Mouse (Mus musculus) c-Kit-positive CD71-positive TER-119-negative erythroid progenitor cells, embryonic 14.5 days (primary cell): ENCODE measurements at regions not wholly inside any gene's neighbourhood (a gene's known extent, or its start where the extent isn't known, plus 50 kb on each side); places are given as distances from the start of the nearest gene placed in this dataset.

ENCODE experiments used
- DNase-seq: peaks from one replicate; pipeline ENCODE4 v3.0.0-alpha.2; 2013; ENCODE audit warnings: low read depth

- DNase-seq: peak; percentile 98
These were observed 378.6 kb downstream of the Gm3376 start for GRCm38 (mm10) chrY:4150031-4150430.

GRCm38 (mm10) chrY:4150681-4151080, 379.2 kb downstream of the Gm3376 start:
- peak; percentile 48 for DNase-seq

GRCm38 (mm10) chrY:4152998-4153397, 381.5 kb downstream of the Gm3376 start:
- DNase-seq: peak; percentile 47

- DNase-seq: no peak
These were observed 388.9 kb downstream of the Gm3376 start for GRCm38 (mm10) chrY:4160371-4160770.
